Mouse (Mus musculus): ENCODE measurements at regions not wholly inside any gene's neighbourhood (a gene's known extent, or its start where the extent isn't known, plus 50 kb on each side); places are given as distances from the start of the nearest gene placed in this dataset.

GRCm38 (mm10) chr19:53446216-53446615, 55.8 kb upstream of the Smndc1 start:
- 54% methylated on average over 5 of the region's 5 CpGs for WGBS
- no peak for DNase-seq
- no peak for TF ChIP-seq POLR2A (IDR thresholded peaks at IDR 0.05; ENCODE audit: borderline replicate concordance, extremely low read depth, low read depth, low read length)
- no peak for TF ChIP-seq CTCF (IDR thresholded peaks at IDR 0.05; ENCODE audit: insufficient read depth, low read length)
- H3K4me1 ChIP-seq (ENCODE audit: control insufficient read depth, insufficient read depth, low read length): no peaks in the 10 kb centered on the region; the same call in 1 of the 2 replicates
- no peak overlapping the region for H3K4me3 ChIP-seq (replicated peaks; ENCODE audit: extremely low read depth, low read depth, low read length)

- Histone ChIP-seq H3K4me3 (replicated peaks; ENCODE audit: extremely low read depth, low read depth, low read length) (no peak overlapping the region), H3K4me1 (ENCODE audit: control insufficient read depth, insufficient read depth, low read length) (no peaks in the 10 kb centered on the region; the same call in 1 of the 2 replicates)
- WGBS: 68% methylated on average over 5 of the region's 5 CpGs
- DNase-seq: no peak
- no peak for TF ChIP-seq CTCF (IDR thresholded peaks at IDR 0.05; ENCODE audit: insufficient read depth, low read length)
- no peak for TF ChIP-seq POLR2A (IDR thresholded peaks at IDR 0.05; ENCODE audit: borderline replicate concordance, extremely low read depth, low read depth, low read length)
Measured at GRCm38 (mm10) chr19:53444646-53445045, 54.3 kb upstream of the Smndc1 start.

- TF ChIP-seq POLR2A (IDR thresholded peaks at IDR 0.05; ENCODE audit: borderline replicate concordance, extremely low read depth, low read depth, low read length) (no peak), CTCF (IDR thresholded peaks at IDR 0.05; ENCODE audit: insufficient read depth, low read length) (no peak)
- 83% methylated on average over 22 of the region's 22 CpGs for WGBS
- Histone ChIP-seq H3K4me3 (replicated peaks; ENCODE audit: extremely low read depth, low read depth, low read length) (no peak overlapping the region), H3K4me1 (ENCODE audit: control insufficient read depth, insufficient read depth, low read length) (no peaks in the 10 kb centered on the region; the same call in 1 of the 2 replicates)
- no peak for DNase-seq
Measured at GRCm38 (mm10) chr19:53442756-53443654, 52.6 kb upstream of the Smndc1 start.

GRCm38 (mm10) chr19:53442132-53442610, 51.8 kb upstream of the Smndc1 start:
- no peak for DNase-seq
- Histone ChIP-seq H3K4me1 (ENCODE audit: control insufficient read depth, insufficient read depth, low read length) (peaks cover 2% of the 10 kb centered on the region), H3K4me3 (replicated peaks; ENCODE audit: extremely low read depth, low read depth, low read length) (no peak overlapping the region)
- TF ChIP-seq CTCF (IDR thresholded peaks at IDR 0.05; ENCODE audit: insufficient read depth, low read length) (no peak), POLR2A (IDR thresholded peaks at IDR 0.05; ENCODE audit: borderline replicate concordance, extremely low read depth, low read depth, low read length) (no peak)
- 90% methylated on average over 4 of the region's 4 CpGs for WGBS

- H3K4me3 ChIP-seq (replicated peaks; ENCODE audit: extremely low read depth, low read depth, low read length): no peak overlapping the region
- peaks cover 6% of the 10 kb centered on the region for H3K4me1 ChIP-seq (ENCODE audit: control insufficient read depth, insufficient read depth, low read length)
- no peak for TF ChIP-seq POLR2A (IDR thresholded peaks at IDR 0.05; ENCODE audit: borderline replicate concordance, extremely low read depth, low read depth, low read length)
- WGBS: 80% methylated on average over 13 of the region's 13 CpGs
- DNase-seq: no peak
Measured at GRCm38 (mm10) chr19:53441449-53442131, 51.2 kb upstream of the Smndc1 start.

GRCm38 (mm10) chr19:53440327-53441055, 50.1 kb upstream of the Smndc1 start:
- DNase-seq: no peak
- Histone ChIP-seq H3K4me1 (ENCODE audit: control insufficient read depth, insufficient read depth, low read length) (peaks cover 6% of the 10 kb centered on the region), H3K4me3 (replicated peaks; ENCODE audit: extremely low read depth, low read depth, low read length) (no peak overlapping the region)
- TF ChIP-seq POLR2A (IDR thresholded peaks at IDR 0.05; ENCODE audit: borderline replicate concordance, extremely low read depth, low read depth, low read length) (no peak), CTCF (IDR thresholded peaks at IDR 0.05; ENCODE audit: insufficient read depth, low read length) (no peak)
- 72% methylated on average over 10 of the region's 10 CpGs for WGBS

Measured in lung, adult 2 months (tissue).